26 mouse cellular contexts compared by ENCODE assay signal in genomic region chr13:46287801-46288200, GRCm38 (mm10). TPM values are rescaled to one million over a fixed set of nuclear protein-coding genes. Genes with fewer than 3 reads are reported as not detected.
DNase-seq lines count a peak whose midpoint lies in the region; ATAC-seq lines count a peak whose summit lies in the region.
"Had no signal": no experiment of that assay in that cellular context is flagged by ENCODE, and none has a peak within 500 bp of the region (broad histone marks: within the 10 kb centered on the region; RNA-seq: fewer than 3 reads in every experiment).

No protein-coding gene starts in this region.

- H3K9ac ChIP-seq in embryonic facial prominence, embryonic 12.5 days, result no peak overlapping the region
- no peak overlapping the region for H3K9ac ChIP-seq in intestine, embryonic 16.5 days (ENCODE audit: low read depth, low read length)
- no peak overlapping the region for H3K9ac ChIP-seq in heart, embryonic 12.5 days
- H3K9ac ChIP-seq: heart, embryonic 15.5 days; limb, embryonic 12.5 days; liver, embryonic 15.5 days; neural tube, embryonic 13.5 days; stomach, embryonic 15.5 days had no signal

- WGBS in embryonic facial prominence, embryonic 12.5 days, result 52% methylated on average over 8 of the region's 8 CpGs
- 68% methylated on average over 8 of the region's 8 CpGs for WGBS in intestine, embryonic 16.5 days
- 73% methylated on average over 8 of the region's 8 CpGs for WGBS in heart, embryonic 12.5 days

- no peak overlapping the region for H3K4me2 ChIP-seq in embryonic facial prominence, embryonic 12.5 days (replicated peaks)
- H3K4me2 ChIP-seq in intestine, embryonic 16.5 days (ENCODE audit: low read depth, low read length), result no peak overlapping the region
- no peak overlapping the region for H3K4me2 ChIP-seq in heart, embryonic 12.5 days
- H3K4me2 ChIP-seq: heart, embryonic 15.5 days; limb, embryonic 12.5 days; liver, embryonic 15.5 days; midbrain, embryonic 11.5 days; neural tube, embryonic 13.5 days; stomach, embryonic 15.5 days had no signal

- H3K9me3 ChIP-seq in embryonic facial prominence, embryonic 12.5 days, result no peaks in the 10 kb centered on the region
- H3K9me3 ChIP-seq in intestine, embryonic 16.5 days (ENCODE audit: control insufficient read depth, low read length), result no peaks in the 10 kb centered on the region
- H3K9me3 ChIP-seq in heart, embryonic 12.5 days (replicated peaks), result no peaks in the 10 kb centered on the region
- H3K9me3 ChIP-seq: G1E; heart, embryonic 15.5 days; limb, embryonic 12.5 days; liver, embryonic 15.5 days; neural tube, embryonic 13.5 days; stomach, embryonic 15.5 days had no signal

- no peak overlapping the region for H3K4me3 ChIP-seq in embryonic facial prominence, embryonic 12.5 days
- H3K4me3 ChIP-seq in intestine, embryonic 16.5 days (ENCODE audit: low read length), result no peak overlapping the region
- no peak overlapping the region for H3K4me3 ChIP-seq in heart, embryonic 12.5 days
- H3K4me3 ChIP-seq: heart, embryonic 15.5 days; left cerebral cortex, adult 2 months; limb, embryonic 12.5 days; liver, embryonic 15.5 days; neural tube, embryonic 13.5 days; stomach, embryonic 15.5 days had no signal

- peaks cover 10% of the 10 kb centered on the region; the same call in 1 of the 2 replicates for H3K4me1 ChIP-seq in embryonic facial prominence, embryonic 12.5 days
- no peaks in the 10 kb centered on the region for H3K4me1 ChIP-seq in intestine, embryonic 16.5 days (ENCODE audit: control insufficient read depth, insufficient read depth, low read length)
- H3K4me1 ChIP-seq in heart, embryonic 12.5 days (replicated peaks), result no peaks in the 10 kb centered on the region
- H3K4me1 ChIP-seq: heart, embryonic 15.5 days; liver, embryonic 15.5 days; neural tube, embryonic 13.5 days; stomach, embryonic 15.5 days had no signal

- 0 out of 2 replicates have a peak overlapping the region, but pooled peaks have one; percentile 57 for H3K27ac ChIP-seq in embryonic facial prominence, embryonic 12.5 days
- H3K27ac ChIP-seq in intestine, embryonic 16.5 days (ENCODE audit: low read length), result no peak overlapping the region
- H3K27ac ChIP-seq in heart, embryonic 12.5 days (ENCODE audit: poor library complexity, severe bottlenecking), result no peak overlapping the region
- H3K27ac ChIP-seq: heart, embryonic 15.5 days; hindbrain, postnatal 0 days; left cerebral cortex, adult 2 months; limb, embryonic 12.5 days; liver, embryonic 15.5 days; macrophage; neural tube, embryonic 13.5 days; stomach, embryonic 15.5 days had no signal

- H3K27me3 ChIP-seq in embryonic facial prominence, embryonic 12.5 days, result no peaks in the 10 kb centered on the region
- no peaks in the 10 kb centered on the region for H3K27me3 ChIP-seq in intestine, embryonic 16.5 days (replicated peaks; ENCODE audit: control insufficient read depth, insufficient read depth, low read length)
- no peaks in the 10 kb centered on the region for H3K27me3 ChIP-seq in heart, embryonic 12.5 days (replicated peaks)
- H3K27me3 ChIP-seq: heart, embryonic 15.5 days; limb, embryonic 12.5 days; liver, embryonic 15.5 days; neural tube, embryonic 13.5 days; stomach, embryonic 15.5 days had no signal

- H3K36me3 ChIP-seq in embryonic facial prominence, embryonic 12.5 days, result no peaks in the 10 kb centered on the region
- H3K36me3 ChIP-seq in intestine, embryonic 16.5 days (ENCODE audit: control insufficient read depth, insufficient read depth, low read length), result no peaks in the 10 kb centered on the region
- H3K36me3 ChIP-seq in heart, embryonic 12.5 days, result no peaks in the 10 kb centered on the region
- H3K36me3 ChIP-seq: G1E; heart, embryonic 15.5 days; limb, embryonic 12.5 days; liver, embryonic 15.5 days; neural tube, embryonic 13.5 days; stomach, embryonic 15.5 days had no signal

- no peak for ATAC-seq in embryonic facial prominence, embryonic 12.5 days (ENCODE audit: insufficient number of reproducible peaks, insufficient read depth, low FRiP score, low TSS enrichment)
- 0 out of 2 replicates have a peak, but pooled peaks have one; percentile 44 for ATAC-seq in intestine, embryonic 16.5 days
- no peak for ATAC-seq in heart, embryonic 12.5 days (ENCODE audit: insufficient number of reproducible peaks, low FRiP score)
- ATAC-seq: hindbrain, postnatal 0 days had no signal

- peak; percentile 44 for DNase-seq in embryo, embryonic 10 days (ENCODE audit: low spot score)
- DNase-seq in embryo, embryonic 9.5 days (ENCODE audit: extremely low spot score), result no peak
- DNase-seq in mesoderm, embryonic 11.5 days (ENCODE audit: low read depth, low spot score), result peak; percentile 84
- no peak for DNase-seq in spleen, postnatal 4 days (ENCODE audit: low spot score in 2 of 2)
- no peak for DNase-seq in thymus, postnatal 14 days
- DNase-seq: cerebellum, adult 2 months; gastrocnemius, postnatal 10 days; heart, adult 18-20 months; heart, postnatal 4 days; kidney, postnatal 4 days; layer of hippocampus, adult 9-11 months; spleen, adult 18-20 months; thymus, adult 2 months had no signal

RNA-seq across cellular contexts. Expression of gene Stmnd1, which starts 14.3 kb away (rescaled TPM):
- 0.31 and 0.50 TPM in 2 replicates for polyA plus RNA-seq in embryonic facial prominence, embryonic 12.5 days (2016; fragmentation: Nextera tagmentation; extraction: Ambion mirVana)
- polyA plus RNA-seq in intestine, embryonic 16.5 days (2015; fragmentation: Nextera tagmentation; extraction: Ambion mirVana), result 0.10 and 0.29 TPM in 2 replicates
- 0.18 and 0.33 TPM in 2 replicates for polyA plus RNA-seq in heart, embryonic 12.5 days (2016; fragmentation: Nextera tagmentation; extraction: Ambion mirVana)
- polyA plus RNA-seq: G1E; liver, embryonic 15.5 days; macrophage; thymus, adult 2 months had no signal

Comparison
In these comparisons a context has a peak if more than half of its experiments do, and no peak if none do; other contexts are left out.
1. DNase-seq: peak in embryo, embryonic 10 days (single experiment) and mesoderm, embryonic 11.5 days (single experiment); none in embryo, embryonic 9.5 days (single experiment), spleen, postnatal 4 days (0 of 2) and thymus, postnatal 14 days (single experiment).